Mouse (Mus musculus) neural tube, embryonic 14.5 days (tissue): ENCODE measurements around the gene Gli2. TPM values are rescaled to one million over a fixed set of nuclear protein-coding genes. Genes with fewer than 3 reads are reported as not detected.

Source experiments
- ATAC-seq: fragments of 200-750 bp; cut with Nextera tagmentation; 2 replicates; pipeline ENCODE4 v1.8.0; 2017; ENCODE audit warnings: low read depth, mild to moderate bottlenecking, moderate TSS enrichment, moderate library complexity
- H3K27ac ChIP-seq: fragments of 300-500 bp; sonication (generic); 2 replicates; pipeline ENCODE4 v1.5.1; 2014; ENCODE audit warnings: low read depth, mild to moderate bottlenecking, control low read depth, low read length, moderate library complexity, mixed read lengths
- H3K27me3 ChIP-seq: fragments of 300-500 bp; sonication (generic); 2 replicates; pipeline ENCODE4 v1.6.1; 2014; ENCODE audit warnings: low read length; ENCODE audit not compliant: control insufficient read depth, insufficient read depth
- H3K36me3 ChIP-seq: fragments of 300-500 bp; sonication (generic); 2 replicates; pipeline ENCODE4 v1.6.1; 2014; ENCODE audit warnings: low read length, mixed read lengths; ENCODE audit not compliant: control insufficient read depth, insufficient read depth
- H3K4me1 ChIP-seq: fragments of 300-500 bp; sonication (generic); 2 replicates; pipeline ENCODE4 v1.6.1; 2014; ENCODE audit warnings: low read length; ENCODE audit not compliant: control insufficient read depth, insufficient read depth
- H3K4me2 ChIP-seq: fragments of 300-500 bp; sonication (generic); 2 replicates; pipeline ENCODE4 v1.6.1; 2014; ENCODE audit warnings: mild to moderate bottlenecking, low read depth, low read length, control low read depth
- H3K4me3 ChIP-seq: fragments of 300-500 bp; sonication (generic); 2 replicates; pipeline ENCODE4 v1.5.1; 2014; ENCODE audit warnings: low read depth, low read length, control low read depth, mixed read lengths
- H3K9ac ChIP-seq: fragments of 300-500 bp; sonication (generic); replicated peaks from 2 replicates; pipeline ENCODE4 v1.6.1; 2014; ENCODE audit warnings: low read depth, mild to moderate bottlenecking, control low read depth, low read length, mixed read lengths
- H3K9me3 ChIP-seq: fragments of 300-500 bp; sonication (generic); 2 replicates; pipeline ENCODE4 v1.6.1; 2016; ENCODE audit warnings: low read length; ENCODE audit not compliant: control insufficient read depth
- WGBS: fragments of 180-500 bp; shearing (Covaris S2); extraction: QIAGEN DNeasy Blood & Tissue Kit; methylation state at CpG from one replicate; pipeline ENCODE4 v1.1.7; 2014; 5-methylcytosine and 5-hydroxymethylcytosine counted together
- polyA plus RNA-seq: library from polyadenylated mRNA; unstranded; fragments of >200 nt; fragmentation: Nextera tagmentation; extraction: Ambion mirVana; gene quantifications from 2 replicates; pipeline ENCODE4 v1.2.1, GENCODE M21; 2014

The Gli2 gene
- polyA plus RNA-seq, 1 experiment from 2014 or later: 1.5 TPM

DNA sequence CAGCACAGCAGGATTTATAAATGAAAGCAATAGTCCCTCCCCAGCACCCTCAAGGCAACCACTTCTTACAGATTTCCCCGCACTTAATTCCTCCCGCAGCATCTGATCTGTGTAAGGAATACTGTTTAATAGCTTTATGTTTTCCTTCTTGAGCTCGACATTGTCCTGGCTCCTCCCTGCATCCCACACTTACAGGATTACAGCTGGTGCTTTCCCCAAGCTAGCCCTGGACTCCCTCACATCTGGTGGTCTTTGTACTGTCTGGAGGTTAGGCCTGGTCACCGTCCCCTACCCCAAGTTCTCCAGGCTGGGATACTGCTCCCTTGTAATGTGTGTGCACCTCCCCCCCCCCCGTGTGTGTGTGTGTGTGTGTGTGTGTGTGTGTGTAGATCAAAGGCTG, 101.1 kb downstream of the Gli2 start:
- 81% methylated on average over 5 of the region's 5 CpGs for WGBS

GRCm38 (mm10) chr1:118948407-118948806, 105.0 kb downstream of the Gli2 start:
- no peak overlapping the region for H3K4me3 ChIP-seq
- H3K9me3 ChIP-seq: no peaks in the 10 kb centered on the region
- H3K27me3 ChIP-seq: no peaks in the 10 kb centered on the region
- H3K4me2 ChIP-seq: no peak overlapping the region
- H3K4me1 ChIP-seq: no peaks in the 10 kb centered on the region
- no peak overlapping the region for H3K9ac ChIP-seq
- no peak overlapping the region for H3K27ac ChIP-seq
- no peaks in the 10 kb centered on the region for H3K36me3 ChIP-seq
- 91% methylated on average over 2 of the region's 2 CpGs for WGBS
- ATAC-seq: no peak

More for the DNA sequence above, 101.1 kb downstream of the Gli2 start:
- no peak for ATAC-seq
- Histone ChIP-seq H3K9ac (no peak overlapping the region), H3K36me3 (no peaks in the 10 kb centered on the region), H3K27me3 (no peaks in the 10 kb centered on the region), H3K27ac (no peak overlapping the region), H3K9me3 (no peaks in the 10 kb centered on the region), H3K4me1 (peaks cover 12% of the 10 kb centered on the region), H3K4me2 (no peak overlapping the region), H3K4me3 (no peak overlapping the region)

DNA sequence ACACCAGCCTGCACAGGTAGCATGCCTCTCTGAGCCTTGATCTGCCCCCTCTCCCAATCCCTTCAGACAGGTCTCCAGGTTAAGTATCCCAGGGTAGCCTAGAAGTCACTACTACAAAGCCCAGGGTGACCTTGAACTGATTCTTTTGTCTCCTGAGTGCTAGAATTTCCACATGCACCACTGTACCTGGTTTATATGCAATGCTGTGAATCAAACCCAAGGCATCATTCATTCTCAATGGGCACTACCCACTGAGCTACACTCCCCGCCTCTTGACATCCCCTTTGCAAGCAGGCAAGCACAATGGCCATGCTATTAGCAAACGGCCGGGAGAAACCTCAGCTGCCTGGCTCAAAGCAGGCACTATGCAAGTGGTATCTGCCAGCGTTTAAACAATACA, 106.2 kb downstream of the Gli2 start:
- Histone ChIP-seq H3K27me3 (no peaks in the 10 kb centered on the region), H3K36me3 (no peaks in the 10 kb centered on the region), H3K4me1 (no peaks in the 10 kb centered on the region), H3K9me3 (no peaks in the 10 kb centered on the region), H3K27ac (no peak overlapping the region), H3K9ac (no peak overlapping the region), H3K4me2 (no peak overlapping the region), H3K4me3 (no peak overlapping the region)
- ATAC-seq: no peak
- WGBS: 76% methylated on average over 4 of the region's 4 CpGs

DNA sequence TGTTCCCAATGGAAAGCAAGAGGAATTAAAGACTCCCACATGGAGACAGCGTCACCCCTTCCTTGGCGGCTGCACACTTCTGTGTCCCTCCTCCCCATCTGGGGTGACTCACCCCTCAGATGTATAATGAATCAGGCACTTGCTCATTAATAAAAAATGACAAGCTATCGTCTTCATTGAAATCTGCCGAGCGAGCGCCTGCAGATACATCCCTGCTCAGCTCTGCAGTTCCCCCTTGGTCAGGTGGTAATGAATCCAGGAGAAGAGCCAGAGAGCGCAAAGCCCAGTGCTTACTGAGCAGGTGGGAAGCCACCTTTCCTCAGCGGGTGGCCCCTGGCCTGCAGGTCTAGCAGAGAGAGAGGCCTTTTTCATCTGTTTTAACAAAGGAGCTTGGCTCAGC, 112.1 kb downstream of the Gli2 start:
- no peak overlapping the region for H3K27ac ChIP-seq

DNA sequence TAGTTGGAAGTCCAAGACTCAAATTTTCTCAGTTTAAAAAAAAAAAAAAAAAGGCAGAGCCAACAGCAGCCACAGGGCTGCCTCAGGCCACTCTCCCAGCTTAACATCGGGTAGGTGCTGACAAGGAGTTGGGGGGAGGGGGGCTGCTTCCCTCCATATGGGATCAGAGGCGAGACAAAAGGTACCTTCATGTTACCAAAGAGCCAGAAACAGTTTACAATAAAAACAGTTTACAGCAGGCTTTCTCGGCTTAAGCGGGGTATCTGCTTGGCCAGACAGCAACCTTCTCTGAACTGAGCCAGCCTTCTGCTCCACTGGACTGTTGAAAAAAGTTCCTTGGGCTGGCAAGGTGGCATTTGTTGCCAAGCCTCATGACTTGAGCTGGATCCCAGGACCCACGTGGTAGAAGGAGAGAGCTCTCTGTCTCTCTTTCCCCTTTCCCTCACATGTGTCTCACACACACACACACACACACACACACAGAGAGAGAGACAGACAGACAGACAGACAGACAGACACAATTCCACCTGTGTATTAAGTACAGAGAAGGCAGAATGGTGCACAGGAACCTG, 113.1 kb downstream of the Gli2 start:
- Histone ChIP-seq H3K27ac (no peak overlapping the region), H3K4me3 (no peak overlapping the region), H3K4me2 (no peak overlapping the region), H3K9ac (no peak overlapping the region), H3K36me3 (no peaks in the 10 kb centered on the region), H3K4me1 (no peaks in the 10 kb centered on the region), H3K9me3 (no peaks in the 10 kb centered on the region), H3K27me3 (no peaks in the 10 kb centered on the region)
- no peak for ATAC-seq
- 34% methylated on average over 5 of the region's 5 CpGs for WGBS

More for the DNA sequence above, 112.1 kb downstream of the Gli2 start:
- Histone ChIP-seq H3K4me3 (no peak overlapping the region), H3K9ac (no peak overlapping the region), H3K9me3 (no peaks in the 10 kb centered on the region), H3K27me3 (no peaks in the 10 kb centered on the region), H3K4me2 (no peak overlapping the region), H3K36me3 (no peaks in the 10 kb centered on the region), H3K4me1 (no peaks in the 10 kb centered on the region)
- ATAC-seq: no peak
- 50% methylated on average over 8 of the region's 8 CpGs for WGBS

- no peak overlapping the region for H3K9ac ChIP-seq
- ATAC-seq: no peak
- no peaks in the 10 kb centered on the region for H3K4me1 ChIP-seq
- 68% methylated on average over 4 of the region's 4 CpGs for WGBS
- H3K4me3 ChIP-seq: no peak overlapping the region
- H3K36me3 ChIP-seq: no peaks in the 10 kb centered on the region
- H3K9me3 ChIP-seq: no peaks in the 10 kb centered on the region
- H3K27me3 ChIP-seq: no peaks in the 10 kb centered on the region
- H3K27ac ChIP-seq: no peak overlapping the region
- no peak overlapping the region for H3K4me2 ChIP-seq
Observed at GRCm38 (mm10) chr1:118938206-118938605, 115.2 kb downstream of the Gli2 start.

GRCm38 (mm10) chr1:118936108-118936507, 117.3 kb downstream of the Gli2 start:
- Histone ChIP-seq H3K27me3 (no peaks in the 10 kb centered on the region), H3K9ac (no peak overlapping the region), H3K4me2 (no peak overlapping the region), H3K36me3 (no peaks in the 10 kb centered on the region), H3K4me1 (no peaks in the 10 kb centered on the region), H3K27ac (no peak overlapping the region), H3K4me3 (no peak overlapping the region), H3K9me3 (no peaks in the 10 kb centered on the region)
- 24% methylated on average over 4 of the region's 4 CpGs for WGBS
- peak; percentile 77 for ATAC-seq

GRCm38 (mm10) chr1:118935518-118935917, 117.9 kb downstream of the Gli2 start:
- H3K27ac ChIP-seq: no peak overlapping the region
- H3K4me3 ChIP-seq: no peak overlapping the region
- no peaks in the 10 kb centered on the region for H3K9me3 ChIP-seq
- no peaks in the 10 kb centered on the region for H3K36me3 ChIP-seq
- no peak overlapping the region for H3K9ac ChIP-seq
- no peak for ATAC-seq
- H3K27me3 ChIP-seq: no peaks in the 10 kb centered on the region
- 45% methylated on average over 6 of the region's 6 CpGs for WGBS
- H3K4me1 ChIP-seq: no peaks in the 10 kb centered on the region
- no peak overlapping the region for H3K4me2 ChIP-seq

DNA sequence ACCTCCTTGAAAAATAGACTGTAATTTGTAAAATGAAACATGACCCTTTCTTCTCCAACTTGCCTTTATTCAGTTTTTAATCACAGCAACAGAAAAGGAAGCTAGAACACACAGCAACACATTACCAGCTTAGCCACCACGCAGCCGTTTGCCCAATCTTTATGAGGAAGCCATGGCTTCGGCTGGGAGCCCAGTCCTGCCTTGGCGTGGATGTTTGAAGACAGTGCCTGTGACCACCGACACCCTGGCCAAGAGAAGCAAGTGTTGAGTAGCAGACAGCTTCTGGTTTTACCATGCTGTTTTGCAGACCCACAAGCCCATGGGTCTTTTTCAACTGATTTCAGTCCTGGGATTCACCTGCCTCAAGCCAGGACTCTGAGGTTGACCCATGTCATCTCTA, 121.3 kb downstream of the Gli2 start:
- H3K4me2 ChIP-seq: no peak overlapping the region
- H3K36me3 ChIP-seq: no peaks in the 10 kb centered on the region
- WGBS: 93% methylated on average over 5 of the region's 5 CpGs
- H3K4me3 ChIP-seq: no peak overlapping the region
- no peak overlapping the region for H3K9ac ChIP-seq
- H3K27ac ChIP-seq: no peak overlapping the region
- no peaks in the 10 kb centered on the region for H3K4me1 ChIP-seq
- no peaks in the 10 kb centered on the region for H3K9me3 ChIP-seq
- no peak for ATAC-seq
- H3K27me3 ChIP-seq: no peaks in the 10 kb centered on the region
